Mouse (Mus musculus) olfactory bulb, adult 2 months (tissue): ENCODE measurements around the gene Wdr54.

Experiments used
- CTCF ChIP-seq: fragments of 200-500 bp; IDR thresholded peaks from 2 replicates; pipeline ENCODE4 v1.5.1; 2012; ENCODE audit warnings: low read depth, mild to moderate bottlenecking, low read length, moderate library complexity; ENCODE audit not compliant: insufficient read depth
- POLR2A ChIP-seq: fragments of 200-500 bp; IDR thresholded peaks from 2 replicates; pipeline ENCODE4 v1.6.1; 2012; ENCODE audit warnings: mild to moderate bottlenecking, low read depth, low read length, moderate library complexity; ENCODE audit not compliant: insufficient read depth

DNA sequence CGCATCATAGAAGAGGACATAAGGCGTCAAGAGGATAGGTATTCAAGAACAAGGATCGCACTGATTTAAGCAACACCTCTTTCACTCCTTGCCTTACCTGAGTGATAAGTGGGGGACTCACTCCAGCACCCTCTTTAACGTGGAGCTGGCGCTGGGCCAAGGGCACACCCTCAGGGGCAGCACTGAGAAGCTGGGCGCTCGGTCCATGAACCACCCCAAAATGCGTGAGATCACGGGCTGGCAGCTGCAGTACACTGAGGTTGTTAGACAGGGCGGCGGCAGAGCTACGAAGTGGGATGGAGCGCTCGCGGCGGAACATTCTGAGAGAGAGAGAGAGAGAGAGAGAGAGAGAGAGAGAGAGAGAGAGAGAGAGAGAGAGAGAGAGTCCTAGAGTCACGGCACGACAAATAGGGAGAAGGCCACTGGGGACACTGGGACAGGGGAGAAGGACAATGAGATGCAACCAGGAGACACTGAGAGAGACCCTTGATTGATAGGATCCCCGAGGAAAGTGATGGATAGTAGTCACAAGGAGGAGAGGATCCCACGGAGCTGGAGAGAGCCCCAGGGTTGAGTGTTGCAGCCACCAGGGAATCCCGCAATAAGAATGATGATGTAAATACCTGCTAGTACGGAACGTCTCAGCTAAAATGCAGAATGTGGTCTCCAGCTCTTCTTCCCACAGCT, 502 bp downstream of the Wdr54 start:
- TF ChIP-seq CTCF: no peak
- no peak for TF ChIP-seq POLR2A
